Comparison of ENCODE assay signal across 15 mouse cellular contexts in the genomic region with DNA sequence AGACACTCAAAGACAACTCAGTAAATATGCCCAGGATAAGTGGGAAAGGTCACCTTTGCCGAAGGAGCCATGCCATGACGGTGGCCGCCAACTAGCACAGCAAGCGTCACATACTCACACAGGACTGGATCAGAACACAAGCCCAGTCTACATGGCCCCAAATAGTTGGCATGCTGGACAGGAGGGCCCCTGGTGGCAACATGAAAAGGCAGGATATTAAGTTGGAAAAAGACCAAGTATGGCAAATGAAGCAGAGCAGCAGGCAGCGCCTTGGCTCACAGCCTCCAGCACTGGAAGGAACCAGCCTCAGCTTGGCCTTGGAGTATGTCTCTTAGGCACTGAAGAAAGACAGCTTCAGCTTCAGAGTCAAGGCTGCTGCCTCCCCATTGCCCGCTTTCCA. TPM values are rescaled to one million over a fixed set of nuclear protein-coding genes. Genes with fewer than 3 reads are reported as not detected.
DNase-seq lines count a peak whose midpoint lies in the region; ATAC-seq lines count a peak whose summit lies in the region.
"Had no signal": no experiment of that assay in that cellular context is flagged by ENCODE, and none has a peak within 500 bp of the region (broad histone marks: within the 10 kb centered on the region; RNA-seq: fewer than 3 reads in every experiment).

No protein-coding gene starts in this region.

- no peaks in the 10 kb centered on the region for H3K9me3 ChIP-seq in kidney, embryonic 16.5 days (ENCODE audit: low read length)
- H3K9me3 ChIP-seq: heart, embryonic 10.5 days; neural tube, embryonic 12.5 days had no signal

- peak; percentile 62 for DNase-seq in adrenal gland, postnatal 10 days
- no peak for DNase-seq in adrenal gland, adult 18-20 months (ENCODE audit: low spot score in 2 of 2)
- peak; percentile 49 for DNase-seq in kidney, adult 18-20 months
- DNase-seq in cerebellum, postnatal 36 days, result peak; percentile 44 to 46
- DNase-seq in thymus, postnatal 14 days, result no peak
- DNase-seq: adrenal gland, postnatal 25 days; gastrocnemius, adult 2 months; liver; lung, embryonic 14.5 days; thymus, postnatal 25 days had no signal

- 88% methylated on average over 6 of the region's 6 CpGs for WGBS in kidney, embryonic 16.5 days

- no peak overlapping the region for H3K4me2 ChIP-seq in kidney, embryonic 16.5 days (replicated peaks; ENCODE audit: low read depth, low read length)
- H3K4me2 ChIP-seq: lung, embryonic 14.5 days; neural tube, embryonic 12.5 days had no signal

- H3K27ac ChIP-seq in kidney, embryonic 16.5 days (ENCODE audit: low read length), result no peak overlapping the region
- H3K27ac ChIP-seq: heart, embryonic 10.5 days; neural tube, embryonic 12.5 days had no signal

- no peak overlapping the region for H3K4me3 ChIP-seq in kidney, embryonic 16.5 days (ENCODE audit: low read length)
- H3K4me3 ChIP-seq: gastrocnemius, adult 2 months; heart, embryonic 10.5 days; neural tube, embryonic 12.5 days had no signal

- no peak overlapping the region for H3K9ac ChIP-seq in kidney, embryonic 16.5 days (replicated peaks; ENCODE audit: low read length)
- H3K9ac ChIP-seq: lung, embryonic 14.5 days had no signal

- no peaks in the 10 kb centered on the region for H3K27me3 ChIP-seq in kidney, embryonic 16.5 days (ENCODE audit: insufficient read depth, low read length)
- H3K27me3 ChIP-seq: neural tube, embryonic 12.5 days had no signal

- no peaks in the 10 kb centered on the region for H3K36me3 ChIP-seq in kidney, embryonic 16.5 days (ENCODE audit: insufficient read depth, low read length)
- H3K36me3 ChIP-seq: heart, embryonic 10.5 days; neural tube, embryonic 12.5 days had no signal

- no peak for ATAC-seq in kidney, embryonic 16.5 days (ENCODE audit: low FRiP score, low TSS enrichment)
- peak; percentile 74 for ATAC-seq in cerebellum, adult (ENCODE audit: insufficient number of reproducible peaks, low FRiP score, low TSS enrichment)
- ATAC-seq in monocyte, adult 5-6 weeks (replicated peaks; ENCODE audit: insufficient number of reproducible peaks, low FRiP score, low TSS enrichment, poor library complexity, severe bottlenecking), result no peak

- H3K4me1 ChIP-seq in kidney, embryonic 16.5 days (ENCODE audit: insufficient read depth, low read length), result no peaks in the 10 kb centered on the region
- H3K4me1 ChIP-seq: neural tube, embryonic 12.5 days had no signal

RNA-seq across cellular contexts. Expression of a gene that starts 30.5 kb away (rescaled TPM):
- 10 to 100 TPM; 44.0 to 46.5 TPM for total RNA-seq in adrenal gland, postnatal 10 days (2021)
- 10 to 100 TPM; 40.1 to 40.9 TPM for total RNA-seq in adrenal gland, adult 18-20 months (2021)
- polyA plus RNA-seq in kidney, embryonic 16.5 days (2015; fragmentation: Nextera tagmentation; extraction: Ambion mirVana), result 64.6 and 71.4 TPM in 2 replicates
- 29.4 to 32.5 TPM (median 29.8 TPM) in 3 replicates for total RNA-seq in monocyte, adult 5-6 weeks (2017)

RNA-seq across cellular contexts. Expression of a gene that starts 30.9 kb away (rescaled TPM):
- total RNA-seq in adrenal gland, postnatal 10 days (2021), result 10 to 100 TPM; 77.9 to 82.5 TPM
- total RNA-seq in adrenal gland, adult 18-20 months (2021), result 10 to 100 TPM; 91.8 to 92.9 TPM
- polyA plus RNA-seq in kidney, embryonic 16.5 days (2015; fragmentation: Nextera tagmentation; extraction: Ambion mirVana), result 83.4 and 84.9 TPM in 2 replicates
- total RNA-seq in monocyte, adult 5-6 weeks (2017), result 11.3 to 20.0 TPM (median 15.8 TPM) in 3 replicates

RNA-seq across cellular contexts. Expression of a gene that starts 33.3 kb away (rescaled TPM):
- 10 to 100 TPM; 12.2 to 14.2 TPM for total RNA-seq in adrenal gland, postnatal 10 days (2021)
- total RNA-seq in adrenal gland, adult 18-20 months (2021), result 10 to 100 TPM; 10.5 to 11.8 TPM
- polyA plus RNA-seq in kidney, embryonic 16.5 days (2015; fragmentation: Nextera tagmentation; extraction: Ambion mirVana), result 19.1 and 19.6 TPM in 2 replicates
- 7.2 to 12.1 TPM (median 8.7 TPM) in 3 replicates for total RNA-seq in monocyte, adult 5-6 weeks (2017)

Comparison
In these comparisons a context has a peak if more than half of its experiments do, and no peak if none do; other contexts are left out.
1. DNase-seq: peak in adrenal gland, postnatal 10 days (single experiment), kidney, adult 18-20 months (single experiment) and cerebellum, postnatal 36 days (2 of 2); none in adrenal gland, adult 18-20 months (0 of 2) and thymus, postnatal 14 days (single experiment).